Mouse (Mus musculus) bone marrow macrophage, adult 2 months (primary cell): ENCODE results near the gene Nup214.

Source experiments
- CTCF ChIP-seq: IDR thresholded peaks from 2 replicates; pipeline ENCODE4 v1.5.1; 2012; ENCODE audit warnings: low read depth, mild to moderate bottlenecking, low read length, moderate library complexity
- POLR2A ChIP-seq: IDR thresholded peaks from 2 replicates; pipeline ENCODE4 v1.6.1; 2012; ENCODE audit warnings: mild to moderate bottlenecking, low read depth, low read length, borderline replicate concordance

- no peak for TF ChIP-seq CTCF
- TF ChIP-seq POLR2A = no peak
Measured at GRCm38 (mm10) chr2:32103557-32103956, 129.3 kb downstream of the Nup214 start.
